Mouse (Mus musculus) megakaryocyte, embryonic 14.5 days (primary cell): ENCODE results near the gene Cyp2t4.

ENCODE experiments used
- FLI1 ChIP-seq: IDR thresholded peaks from 2 replicates; pipeline ENCODE4 v1.6.1; 2012; ENCODE audit warnings: low read length, inconsistent platforms, mixed read lengths
- GATA1 ChIP-seq: IDR thresholded peaks from 3 replicates; pipeline ENCODE4 v1.6.1; 2012; ENCODE audit warnings: mixed read lengths, low read length, inconsistent platforms, borderline replicate concordance

DNA sequence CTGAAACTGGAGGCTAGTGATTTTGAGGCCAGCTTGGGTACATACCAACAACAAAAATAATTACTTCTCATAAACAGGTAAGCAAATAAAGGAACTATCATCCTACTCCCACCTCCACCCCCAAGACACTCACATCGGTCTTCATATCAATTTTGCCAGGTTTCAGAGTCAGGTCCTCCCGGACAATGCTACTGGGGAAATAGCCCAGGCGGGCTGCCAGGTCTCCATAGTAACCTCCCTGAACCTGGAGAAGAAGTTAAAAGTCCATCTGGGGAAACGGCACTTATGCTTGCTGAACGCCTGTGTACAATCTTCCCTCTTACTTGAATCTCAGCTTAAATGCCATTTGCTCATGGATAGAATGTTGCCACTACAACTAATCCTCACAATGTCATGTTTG, 26.5 kb downstream of the Cyp2t4 start:
- TF ChIP-seq GATA1 (no peak), FLI1 (no peak)
